Mouse (Mus musculus) myocyte (in vitro differentiated cells): ENCODE measurements at regions not wholly inside any gene's neighbourhood (a gene's known extent, or its start where the extent isn't known, plus 50 kb on each side); places are given as distances from the start of the nearest gene placed in this dataset.

Experiments
- H3K27me3 ChIP-seq: one replicate; pipeline ENCODE4 v1.6.1; 2011; ENCODE audit not compliant: control insufficient read depth, insufficient read depth, insufficient read length
- H3K36me3 ChIP-seq: one replicate; pipeline ENCODE4 v1.6.1; 2011; ENCODE audit not compliant: control insufficient read depth, insufficient read depth
- H3K4me2 ChIP-seq: one replicate; pipeline ENCODE4 v1.6.1; 2011; ENCODE audit warnings: low read depth, control low read depth
- H3K4me3 ChIP-seq: one replicate; pipeline ENCODE4 v1.5.1; 2011; ENCODE audit warnings: mild to moderate bottlenecking, control low read depth, moderate library complexity
- H3K79me2 ChIP-seq: one replicate; pipeline ENCODE4 v1.6.1; 2011; ENCODE audit not compliant: control insufficient read depth, insufficient read depth
- H3ac ChIP-seq: one replicate; pipeline ENCODE4 v1.6.1; 2011; ENCODE audit not compliant: control insufficient read depth, insufficient read length
- CEBPB ChIP-seq: IDR thresholded peaks from 2 replicates; pipeline ENCODE4 v1.6.1; 2011; ENCODE audit warnings: mild to moderate bottlenecking, moderate library complexity; ENCODE audit not compliant: poor library complexity, insufficient read depth, severe bottlenecking
- E2F4 ChIP-seq: IDR thresholded peaks from one replicate; pipeline ENCODE4 v1.6.1; 2011; ENCODE audit warnings: mild to moderate bottlenecking, control low read depth, moderate library complexity; ENCODE audit not compliant: insufficient read depth
- MAX ChIP-seq: IDR thresholded peaks from one replicate; pipeline ENCODE4 v1.6.1; 2011; ENCODE audit warnings: low read depth, mild to moderate bottlenecking, control low read depth
- MYOD1 ChIP-seq, 3 experiments: IDR thresholded peaks; one replicate each; pipeline ENCODE4 v1.6.1; 2011; ENCODE audit warnings: control low read depth in 2 of 3, low read depth in 2 of 3, mild to moderate bottlenecking in 2 of 3, moderate library complexity in 1 of 3; ENCODE audit not compliant: insufficient read length in 2 of 3, control insufficient read depth in 1 of 3
- MYOG ChIP-seq, 3 experiments: IDR thresholded peaks; one replicate each; pipeline ENCODE4 v1.6.1; 2011; ENCODE audit warnings: control low read depth in 2 of 3, low read depth in 2 of 3, mild to moderate bottlenecking in 2 of 3; ENCODE audit not compliant: insufficient read length in 2 of 3, control insufficient read depth in 1 of 3, insufficient read depth in 1 of 3
- POLR2A ChIP-seq: IDR thresholded peaks from one replicate; pipeline ENCODE4 v1.6.1; 2011; ENCODE audit warnings: low read depth, mild to moderate bottlenecking, control low read depth, moderate library complexity; ENCODE audit not compliant: insufficient read length
- POLR2AphosphoS2 ChIP-seq: IDR thresholded peaks from one replicate; pipeline ENCODE4 v1.6.1; 2011; ENCODE audit warnings: low read depth, control low read depth; ENCODE audit not compliant: insufficient read length
- REST ChIP-seq: IDR thresholded peaks from one replicate; pipeline ENCODE4 v1.6.1; 2011; ENCODE audit warnings: mild to moderate bottlenecking, control low read depth, moderate library complexity; ENCODE audit not compliant: insufficient read depth, insufficient read length
- SRF ChIP-seq: IDR thresholded peaks from one replicate; pipeline ENCODE4 v1.6.1; 2011; ENCODE audit warnings: low read depth; ENCODE audit not compliant: control insufficient read depth, insufficient read length
- TCF12 ChIP-seq: IDR thresholded peaks from one replicate; pipeline ENCODE4 v1.6.1; 2011; ENCODE audit warnings: mild to moderate bottlenecking, control low read depth; ENCODE audit not compliant: poor library complexity, insufficient read depth, severe bottlenecking
- TCF3 ChIP-seq: IDR thresholded peaks from one replicate; pipeline ENCODE4 v1.6.1; 2011; ENCODE audit warnings: low read depth, control low read depth; ENCODE audit not compliant: insufficient read length
- USF1 ChIP-seq: IDR thresholded peaks from one replicate; pipeline ENCODE4 v1.6.1; 2011; ENCODE audit warnings: low read depth, mild to moderate bottlenecking, control low read depth, moderate library complexity

- Histone ChIP-seq H3K4me3 (no peak overlapping the region), H3K36me3 (no peaks in the 10 kb centered on the region), H3ac (no peak overlapping the region), H3K4me2 (no peak overlapping the region), H3K27me3 (no peaks in the 10 kb centered on the region), H3K79me2 (no peaks in the 10 kb centered on the region)
- TF ChIP-seq SRF, result no peak
Observed at GRCm38 (mm10) chr4:8989110-8989509, 750.3 kb upstream of the Car8 start.

GRCm38 (mm10) chr4:8988345-8988733 is 749.5 kb upstream of the Car8 start:
- H3K4me3 ChIP-seq, result no peak overlapping the region
- no peak for TF ChIP-seq TCF3
- TF ChIP-seq MAX, result no peak
- TF ChIP-seq CEBPB, result no peak
- TF ChIP-seq REST, result no peak
- no peak for TF ChIP-seq TCF12
- no peak for TF ChIP-seq MYOD1 (IDR thresholded peaks at IDR 0.05; ENCODE audit: control insufficient read depth in 1 of 3, insufficient read length in 2 of 3, low read depth in 2 of 3)
- TF ChIP-seq E2F4, result no peak
- no peak for TF ChIP-seq MYOG (IDR thresholded peaks at IDR 0.05; ENCODE audit: control insufficient read depth in 1 of 3, insufficient read depth in 1 of 3, insufficient read length in 2 of 3, low read depth in 2 of 3)
- no peak for TF ChIP-seq USF1
- TF ChIP-seq POLR2A, result no peak
- TF ChIP-seq SRF, result no peak
- no peak for TF ChIP-seq POLR2AphosphoS2
- no peak overlapping the region for H3K4me2 ChIP-seq
- H3K27me3 ChIP-seq, result no peaks in the 10 kb centered on the region
- no peak overlapping the region for H3ac ChIP-seq
- H3K79me2 ChIP-seq, result no peaks in the 10 kb centered on the region
- no peaks in the 10 kb centered on the region for H3K36me3 ChIP-seq

GRCm38 (mm10) chr4:8987544-8988344 is 748.9 kb upstream of the Car8 start:
- Histone ChIP-seq H3K4me3 (no peak overlapping the region), H3ac (no peak overlapping the region), H3K79me2 (no peaks in the 10 kb centered on the region), H3K36me3 (no peaks in the 10 kb centered on the region), H3K27me3 (no peaks in the 10 kb centered on the region), H3K4me2 (no peak overlapping the region)
- TF ChIP-seq CEBPB (no peak), MAX (no peak), MYOG (IDR thresholded peaks at IDR 0.05; ENCODE audit: control insufficient read depth in 1 of 3, insufficient read depth in 1 of 3, insufficient read length in 2 of 3, low read depth in 2 of 3) (no peak), E2F4 (no peak)

- Histone ChIP-seq H3K4me3 (no peak overlapping the region), H3K36me3 (no peaks in the 10 kb centered on the region), H3K27me3 (no peaks in the 10 kb centered on the region), H3K79me2 (no peaks in the 10 kb centered on the region), H3ac (no peak overlapping the region), H3K4me2 (no peak overlapping the region)
- TF ChIP-seq POLR2AphosphoS2 (no peak), POLR2A (no peak), MAX (no peak), MYOD1 (IDR thresholded peaks at IDR 0.05; ENCODE audit: control insufficient read depth in 1 of 3, insufficient read length in 2 of 3, low read depth in 2 of 3) (no peak), REST (no peak), USF1 (no peak), E2F4 (no peak), TCF12 (no peak), CEBPB (no peak), MYOG (IDR thresholded peaks at IDR 0.05; ENCODE audit: control insufficient read depth in 1 of 3, insufficient read depth in 1 of 3, insufficient read length in 2 of 3, low read depth in 2 of 3) (no peak), SRF (no peak), TCF3 (no peak)
Observed at GRCm38 (mm10) chr4:8986394-8987091, 747.7 kb upstream of the Car8 start.

GRCm38 (mm10) chr4:8984059-8984606 is 745.3 kb upstream of the Car8 start:
- Histone ChIP-seq H3K27me3 (no peaks in the 10 kb centered on the region), H3K4me2 (no peak overlapping the region), H3K79me2 (no peaks in the 10 kb centered on the region), H3K36me3 (no peaks in the 10 kb centered on the region), H3K4me3 (no peak overlapping the region), H3ac (no peak overlapping the region)
- no peak for TF ChIP-seq USF1
- TF ChIP-seq REST, result no peak
- TF ChIP-seq MAX, result no peak
- no peak for TF ChIP-seq TCF12
- TF ChIP-seq MYOD1 (IDR thresholded peaks at IDR 0.05; ENCODE audit: control insufficient read depth in 1 of 3, insufficient read length in 2 of 3, low read depth in 2 of 3), result no peak
- no peak for TF ChIP-seq MYOG (IDR thresholded peaks at IDR 0.05; ENCODE audit: control insufficient read depth in 1 of 3, insufficient read depth in 1 of 3, insufficient read length in 2 of 3, low read depth in 2 of 3)
- no peak for TF ChIP-seq SRF
- no peak for TF ChIP-seq TCF3
- no peak for TF ChIP-seq POLR2A
- TF ChIP-seq CEBPB, result no peak
- TF ChIP-seq POLR2AphosphoS2, result no peak
- TF ChIP-seq E2F4, result no peak
